Mouse (Mus musculus) brain, embryonic 14.5 days (tissue): ENCODE measurements around the gene Lamc1.

ENCODE experiments used
- CTCF ChIP-seq: fragments of 200-500 bp; IDR thresholded peaks from 2 replicates; pipeline ENCODE4 v1.5.1; 2012; ENCODE audit warnings: inconsistent platforms, mild to moderate bottlenecking, moderate library complexity, borderline replicate concordance; ENCODE audit not compliant: insufficient read depth, insufficient read length; ENCODE audit errors: extremely low read depth
- POLR2A ChIP-seq: fragments of 200-500 bp; IDR thresholded peaks from 2 replicates; pipeline ENCODE4 v1.6.1; 2012; ENCODE audit warnings: mild to moderate bottlenecking, inconsistent platforms, borderline replicate concordance; ENCODE audit not compliant: poor library complexity, insufficient read depth, insufficient read length, severe bottlenecking; ENCODE audit errors: extremely low read depth

DNA sequence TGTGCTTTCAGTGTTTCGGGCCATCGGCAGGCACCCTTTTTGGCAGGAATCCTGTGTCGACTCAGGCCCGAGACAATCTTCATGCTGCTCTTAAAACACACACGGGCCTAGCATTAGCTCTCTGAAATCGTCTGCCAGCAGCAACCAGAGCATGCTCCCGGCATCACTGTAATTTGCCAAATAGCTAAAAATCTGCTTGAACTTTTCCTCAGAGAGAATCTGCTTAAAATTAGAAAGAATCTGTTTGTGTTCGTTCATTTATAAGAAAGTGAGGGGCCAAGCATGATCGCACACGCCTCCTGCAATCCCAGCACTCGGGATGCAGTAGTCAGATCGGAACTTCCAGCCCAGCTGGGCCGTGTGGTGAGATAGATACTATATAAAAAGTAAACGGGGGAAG is 131.1 kb downstream of the Lamc1 start:
- TF ChIP-seq POLR2A (no peak), CTCF (no peak)
